Mouse (Mus musculus) neural tube, embryonic 14.5 days (tissue): ENCODE results near the gene Tas1r3. TPM values are rescaled to one million over a fixed set of nuclear protein-coding genes. Genes with fewer than 3 reads are reported as not detected.

Experiments used
- ATAC-seq: fragments of 200-750 bp; cut with Nextera tagmentation; 2 replicates; pipeline ENCODE4 v1.8.0; 2017; ENCODE audit warnings: low read depth, mild to moderate bottlenecking, moderate TSS enrichment, moderate library complexity
- H3K27ac ChIP-seq: fragments of 300-500 bp; sonication (generic); 2 replicates; pipeline ENCODE4 v1.5.1; 2014; ENCODE audit warnings: low read depth, mild to moderate bottlenecking, control low read depth, low read length, moderate library complexity, mixed read lengths
- H3K27me3 ChIP-seq: fragments of 300-500 bp; sonication (generic); 2 replicates; pipeline ENCODE4 v1.6.1; 2014; ENCODE audit warnings: low read length; ENCODE audit not compliant: control insufficient read depth, insufficient read depth
- H3K36me3 ChIP-seq: fragments of 300-500 bp; sonication (generic); 2 replicates; pipeline ENCODE4 v1.6.1; 2014; ENCODE audit warnings: low read length, mixed read lengths; ENCODE audit not compliant: control insufficient read depth, insufficient read depth
- H3K4me1 ChIP-seq: fragments of 300-500 bp; sonication (generic); 2 replicates; pipeline ENCODE4 v1.6.1; 2014; ENCODE audit warnings: low read length; ENCODE audit not compliant: control insufficient read depth, insufficient read depth
- H3K4me2 ChIP-seq: fragments of 300-500 bp; sonication (generic); 2 replicates; pipeline ENCODE4 v1.6.1; 2014; ENCODE audit warnings: mild to moderate bottlenecking, low read depth, low read length, control low read depth
- H3K4me3 ChIP-seq: fragments of 300-500 bp; sonication (generic); 2 replicates; pipeline ENCODE4 v1.5.1; 2014; ENCODE audit warnings: low read depth, low read length, control low read depth, mixed read lengths
- H3K9ac ChIP-seq: fragments of 300-500 bp; sonication (generic); replicated peaks from 2 replicates; pipeline ENCODE4 v1.6.1; 2014; ENCODE audit warnings: low read depth, mild to moderate bottlenecking, control low read depth, low read length, mixed read lengths
- H3K9me3 ChIP-seq: fragments of 300-500 bp; sonication (generic); 2 replicates; pipeline ENCODE4 v1.6.1; 2016; ENCODE audit warnings: low read length; ENCODE audit not compliant: control insufficient read depth
- WGBS: fragments of 180-500 bp; shearing (Covaris S2); extraction: QIAGEN DNeasy Blood & Tissue Kit; methylation state at CpG from one replicate; pipeline ENCODE4 v1.1.7; 2014; 5-methylcytosine and 5-hydroxymethylcytosine counted together
- polyA plus RNA-seq: library from polyadenylated mRNA; unstranded; fragments of >200 nt; fragmentation: Nextera tagmentation; extraction: Ambion mirVana; gene quantifications from 2 replicates; pipeline ENCODE4 v1.2.1, GENCODE M21; 2014

The Tas1r3 gene
- polyA plus RNA-seq, 1 experiment from 2014 or later = 0.47 TPM

DNA sequence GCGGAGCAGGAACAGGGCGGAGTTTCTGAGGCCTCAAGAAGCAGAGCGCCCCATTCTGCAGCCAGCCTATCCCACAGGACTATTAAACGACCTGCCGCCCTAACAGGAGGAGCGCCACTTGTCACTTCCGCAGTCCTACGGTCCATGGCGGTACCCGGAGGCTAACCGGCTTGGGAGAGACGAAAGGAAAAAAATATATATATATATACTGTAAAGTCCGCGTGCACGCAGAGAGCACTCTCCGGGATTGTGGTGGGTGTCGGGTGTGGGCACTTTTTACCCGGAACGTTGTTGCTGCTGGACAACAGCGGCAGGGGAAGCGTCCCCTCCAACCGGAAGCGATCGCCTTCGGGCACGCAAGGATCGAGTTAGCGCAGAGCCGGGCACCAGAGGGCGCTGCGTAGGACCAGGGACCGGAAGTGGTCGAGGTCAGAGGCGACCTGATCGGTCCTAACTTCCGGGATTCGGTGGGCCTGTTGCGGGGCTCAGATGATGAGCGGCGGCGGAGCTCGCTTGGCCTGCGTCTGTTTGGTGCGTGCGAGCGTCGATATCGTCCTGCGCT lies 31.9 kb downstream of the Tas1r3 start, which contains the start of gene Aurkaip1:
Aurkaip1 (plus strand) TSS at position 68 of the 562 bp plus-strand sequence.
- peak within 1 kb of the TSS; percentile 79 for H3K4me2 ChIP-seq
- no peaks in the 10 kb centered on the region for H3K27me3 ChIP-seq
- peak; percentile 94 for ATAC-seq
- 0 out of 2 replicates have a peak, but pooled peaks cover 13% of the 10 kb centered on the region for H3K36me3 ChIP-seq
- peaks cover 16% of the 10 kb centered on the region for H3K4me1 ChIP-seq
- peak within 1 kb of the TSS; percentile 84 for H3K27ac ChIP-seq
- peak within 1 kb of the TSS; percentile 65 for H3K9ac ChIP-seq
- no peaks in the 10 kb centered on the region for H3K9me3 ChIP-seq
- WGBS = under 1% methylated on average over 49 of the region's 49 CpGs
- peak within 1 kb of the TSS; percentile 77 for H3K4me3 ChIP-seq

DNA sequence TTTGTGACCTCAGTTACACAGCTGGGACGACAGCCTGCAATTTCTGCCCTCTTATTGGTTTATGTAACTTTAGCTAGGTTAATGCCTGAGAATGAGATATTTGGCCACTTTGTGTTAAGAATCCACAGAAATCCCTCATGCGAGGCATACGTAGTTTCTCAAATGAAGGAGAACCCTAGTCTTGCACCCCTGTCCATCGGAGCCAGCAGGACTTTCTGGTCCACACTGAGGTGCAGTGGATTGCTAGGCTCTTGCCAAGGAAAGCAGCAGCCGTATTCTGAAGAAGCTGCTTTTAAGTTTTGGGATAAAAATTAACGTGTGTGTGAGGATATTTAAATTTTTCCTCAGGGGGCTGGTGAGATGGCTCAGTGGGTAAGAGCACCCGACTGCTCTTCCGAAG lies 32.6 kb downstream of the Tas1r3 start:
- no peak overlapping the region for H3K9ac ChIP-seq
- 0 out of 2 replicates have a peak, but pooled peaks cover 13% of the 10 kb centered on the region for H3K36me3 ChIP-seq
- no peak for ATAC-seq
- H3K27ac ChIP-seq = peak overlapping the region; percentile 84; the same call in 1 of the 2 replicates
- H3K9me3 ChIP-seq = no peaks in the 10 kb centered on the region
- H3K4me1 ChIP-seq = peaks cover 16% of the 10 kb centered on the region
- H3K4me2 ChIP-seq = peak overlapping the region; percentile 79
- peak overlapping the region; percentile 77; the same call in 1 of the 2 replicates for H3K4me3 ChIP-seq
- no peaks in the 10 kb centered on the region for H3K27me3 ChIP-seq
- 56% methylated on average over 8 of the region's 8 CpGs for WGBS

DNA sequence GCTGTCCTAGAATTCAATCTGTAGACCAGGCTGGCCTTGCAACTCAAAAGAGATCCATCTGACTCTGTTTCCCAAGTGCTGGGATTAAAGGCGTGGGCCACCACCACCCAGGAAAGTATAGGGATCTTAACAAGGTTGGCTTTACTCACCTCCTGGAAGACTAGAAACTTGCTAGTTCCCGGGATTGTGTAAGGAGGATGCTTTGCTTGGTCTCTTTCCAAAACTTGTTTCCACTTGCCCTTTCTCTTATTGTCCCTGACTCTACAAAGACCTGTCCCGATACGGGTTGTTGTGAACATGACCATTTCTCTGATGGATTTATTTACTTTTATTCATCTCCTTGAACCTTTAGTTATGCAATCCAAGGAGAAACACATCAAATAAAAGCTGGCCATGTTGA lies 33.3 kb downstream of the Tas1r3 start:
- Histone ChIP-seq H3K4me3 (no peak overlapping the region), H3K36me3 (peaks cover 21% of the 10 kb centered on the region), H3K27ac (no peak overlapping the region), H3K9ac (no peak overlapping the region), H3K4me2 (no peak overlapping the region), H3K27me3 (no peaks in the 10 kb centered on the region), H3K9me3 (no peaks in the 10 kb centered on the region), H3K4me1 (peaks cover 16% of the 10 kb centered on the region)
- WGBS = 94% methylated on average over 4 of the region's 4 CpGs
- no peak for ATAC-seq

DNA sequence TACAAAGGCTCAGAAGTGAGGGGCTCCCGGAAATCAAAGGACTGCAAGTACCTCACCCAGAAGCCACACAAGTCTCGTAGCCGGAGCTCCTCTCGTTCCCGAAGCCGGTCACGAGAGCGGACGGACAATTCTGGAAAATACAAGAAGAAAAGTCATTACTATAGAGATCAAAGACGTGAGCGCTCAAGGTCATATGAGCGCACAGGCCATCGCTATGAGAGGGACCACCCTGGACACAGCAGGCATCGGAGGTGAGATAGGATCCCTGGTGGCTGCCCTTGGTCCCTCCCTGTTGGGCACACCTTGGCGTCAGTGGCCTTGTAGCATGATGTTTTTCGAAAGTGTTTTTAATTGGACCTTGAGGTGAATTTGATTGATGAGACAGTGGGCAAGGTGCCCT lies 39.7 kb downstream of the Tas1r3 start:
- ATAC-seq = no peak
- Histone ChIP-seq H3K4me3 (no peak overlapping the region), H3K9me3 (no peaks in the 10 kb centered on the region), H3K27me3 (no peaks in the 10 kb centered on the region), H3K36me3 (peaks cover 76% of the 10 kb centered on the region), H3K27ac (no peak overlapping the region), H3K4me2 (no peak overlapping the region), H3K4me1 (no peaks in the 10 kb centered on the region), H3K9ac (no peak overlapping the region)
- 98% methylated on average over 16 of the region's 16 CpGs for WGBS

DNA sequence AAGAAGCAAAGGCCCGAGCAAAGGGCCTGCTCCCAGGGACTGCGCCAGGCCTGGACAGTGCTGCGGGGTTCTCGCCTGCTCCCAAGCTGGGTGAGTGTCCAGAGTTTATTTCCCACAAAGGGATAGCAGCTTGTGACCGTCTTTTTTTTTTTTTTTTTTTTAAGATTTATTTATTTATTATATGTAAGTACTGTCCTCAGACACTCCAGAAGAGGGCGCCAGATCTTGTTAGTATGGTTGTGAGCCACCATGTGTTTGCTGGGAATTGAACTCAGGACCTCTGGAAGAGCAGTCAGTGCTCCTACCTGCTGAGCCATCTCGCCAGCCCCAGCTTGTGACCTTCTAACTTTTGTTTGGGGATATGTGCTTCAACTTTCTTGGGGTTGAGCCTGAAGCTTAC lies 42.1 kb downstream of the Tas1r3 start:
- Histone ChIP-seq H3K27ac (no peak overlapping the region), H3K4me2 (no peak overlapping the region), H3K9ac (no peak overlapping the region), H3K9me3 (no peaks in the 10 kb centered on the region), H3K27me3 (no peaks in the 10 kb centered on the region), H3K4me1 (no peaks in the 10 kb centered on the region), H3K4me3 (no peak overlapping the region), H3K36me3 (peaks cover 88% of the 10 kb centered on the region)
- 78% methylated on average over 7 of the region's 7 CpGs for WGBS
- ATAC-seq = no peak

DNA sequence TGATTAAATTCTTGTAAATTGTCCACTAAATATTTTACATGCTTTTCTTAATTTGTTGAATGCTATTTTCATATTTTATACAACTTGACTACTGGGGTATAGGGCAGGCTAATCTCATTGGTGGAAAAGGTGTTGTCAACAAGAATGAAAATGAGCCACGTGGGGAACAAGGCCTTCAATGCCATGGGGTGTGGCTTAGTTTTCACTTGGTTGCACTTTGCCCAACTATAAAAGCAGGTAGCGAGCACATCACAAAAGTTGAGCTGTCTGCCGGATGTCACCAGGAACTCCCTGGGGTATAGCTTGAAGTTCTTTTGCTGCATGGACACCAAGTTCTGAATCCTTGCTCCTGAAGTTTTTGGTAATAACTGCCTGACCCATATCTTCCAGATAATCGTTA lies 45.6 kb downstream of the Tas1r3 start:
- Histone ChIP-seq H3K9me3 (no peaks in the 10 kb centered on the region), H3K36me3 (peaks cover 73% of the 10 kb centered on the region), H3K9ac (no peak overlapping the region), H3K27ac (no peak overlapping the region), H3K4me2 (no peak overlapping the region), H3K4me1 (peaks cover 13% of the 10 kb centered on the region), H3K4me3 (no peak overlapping the region), H3K27me3 (no peaks in the 10 kb centered on the region)
- no peak for ATAC-seq
- WGBS = 89% methylated on average over 4 of the region's 4 CpGs

DNA sequence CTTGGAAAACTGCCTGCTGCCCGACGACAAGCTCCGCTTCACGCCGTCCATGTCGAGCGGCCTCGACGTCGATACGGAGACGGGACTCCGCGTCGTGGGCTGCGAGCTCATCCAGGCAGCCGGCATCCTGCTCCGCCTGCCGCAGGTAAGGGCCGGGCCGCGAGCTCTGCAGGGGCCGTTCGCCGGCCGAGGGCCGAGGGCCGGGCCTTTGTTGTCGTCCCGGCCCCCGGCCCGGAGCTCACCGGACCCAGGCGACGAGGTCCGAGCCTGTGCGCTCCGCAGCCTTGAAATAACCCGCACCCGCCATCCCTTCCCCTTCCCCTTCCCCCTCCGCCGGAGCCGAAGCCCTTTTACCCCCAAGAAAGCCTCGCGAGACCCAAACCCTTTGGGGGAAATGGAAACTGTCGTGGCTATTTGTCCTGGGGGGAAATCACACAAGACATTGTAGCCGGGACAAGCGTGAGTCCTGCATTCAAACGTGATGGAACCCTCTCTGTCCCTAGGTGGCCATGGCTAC lies 50.4 kb downstream of the Tas1r3 start:
- peak overlapping the region; percentile 99 for H3K4me3 ChIP-seq
- peak overlapping the region; percentile 99 for H3K9ac ChIP-seq
- under 1% methylated on average over 46 of the region's 49 CpGs for WGBS
- peak; percentile 49; the same call in 1 of the 2 replicates for ATAC-seq
- H3K27ac ChIP-seq = peak overlapping the region; percentile 89
- peaks cover 19% of the 10 kb centered on the region for H3K4me1 ChIP-seq
- peak overlapping the region; percentile 96 for H3K4me2 ChIP-seq
- H3K9me3 ChIP-seq = no peaks in the 10 kb centered on the region
- peaks cover 53% of the 10 kb centered on the region for H3K36me3 ChIP-seq
- H3K27me3 ChIP-seq = no peaks in the 10 kb centered on the region

DNA sequence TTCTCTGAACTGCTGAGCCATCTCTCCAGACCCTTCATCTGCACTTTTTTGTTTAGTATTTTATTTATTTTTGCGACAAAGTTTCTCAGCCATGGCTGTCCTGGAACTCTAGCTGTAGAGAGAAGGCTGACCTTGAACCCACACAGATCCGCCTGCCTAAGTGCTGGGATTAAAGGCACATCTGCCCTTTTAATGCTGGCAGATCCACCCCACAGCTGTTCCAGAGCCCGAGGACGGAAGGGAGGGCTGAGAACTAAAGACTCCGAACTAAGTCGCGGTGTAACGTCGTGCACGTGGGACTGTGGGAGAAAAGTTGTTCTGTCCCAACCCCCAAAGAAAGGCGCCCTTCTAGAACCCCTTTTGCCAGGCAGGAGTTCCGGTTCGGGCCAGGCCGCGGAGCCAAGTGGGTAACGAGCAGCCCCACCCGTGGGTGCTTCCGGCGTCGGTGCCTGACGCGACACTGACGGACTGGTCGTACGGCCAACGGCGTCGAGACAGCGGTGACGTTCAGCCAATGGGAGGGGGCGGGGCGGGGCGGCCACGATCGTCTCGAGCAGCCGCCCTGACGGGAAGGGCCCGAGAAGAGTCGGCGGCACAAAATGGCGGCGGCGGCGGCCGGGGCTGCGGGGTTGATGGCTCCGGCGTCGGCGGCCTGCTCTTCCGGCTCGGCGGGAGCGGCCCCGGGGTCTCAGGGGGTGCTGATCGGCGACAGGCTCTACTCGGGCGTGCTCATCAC lies 51.1 kb downstream of the Tas1r3 start, which contains the start of gene Ccnl2:
Ccnl2 (plus strand) TSS at position 561 of the 736 bp plus-strand sequence.
- Histone ChIP-seq H3K36me3 (peaks cover 51% of the 10 kb centered on the region), H3K4me3 (peak within 1 kb of the TSS; percentile 99), H3K9me3 (no peaks in the 10 kb centered on the region), H3K27me3 (no peaks in the 10 kb centered on the region), H3K27ac (peak within 1 kb of the TSS; percentile 89), H3K4me2 (peak within 1 kb of the TSS; percentile 96), H3K9ac (peak within 1 kb of the TSS; percentile 99), H3K4me1 (peaks cover 19% of the 10 kb centered on the region)
- peak; percentile 99 for ATAC-seq
- under 1% methylated on average over 60 of the region's 60 CpGs for WGBS
